ENCODE assay signal across 8 mouse cellular contexts in the genomic region with DNA sequence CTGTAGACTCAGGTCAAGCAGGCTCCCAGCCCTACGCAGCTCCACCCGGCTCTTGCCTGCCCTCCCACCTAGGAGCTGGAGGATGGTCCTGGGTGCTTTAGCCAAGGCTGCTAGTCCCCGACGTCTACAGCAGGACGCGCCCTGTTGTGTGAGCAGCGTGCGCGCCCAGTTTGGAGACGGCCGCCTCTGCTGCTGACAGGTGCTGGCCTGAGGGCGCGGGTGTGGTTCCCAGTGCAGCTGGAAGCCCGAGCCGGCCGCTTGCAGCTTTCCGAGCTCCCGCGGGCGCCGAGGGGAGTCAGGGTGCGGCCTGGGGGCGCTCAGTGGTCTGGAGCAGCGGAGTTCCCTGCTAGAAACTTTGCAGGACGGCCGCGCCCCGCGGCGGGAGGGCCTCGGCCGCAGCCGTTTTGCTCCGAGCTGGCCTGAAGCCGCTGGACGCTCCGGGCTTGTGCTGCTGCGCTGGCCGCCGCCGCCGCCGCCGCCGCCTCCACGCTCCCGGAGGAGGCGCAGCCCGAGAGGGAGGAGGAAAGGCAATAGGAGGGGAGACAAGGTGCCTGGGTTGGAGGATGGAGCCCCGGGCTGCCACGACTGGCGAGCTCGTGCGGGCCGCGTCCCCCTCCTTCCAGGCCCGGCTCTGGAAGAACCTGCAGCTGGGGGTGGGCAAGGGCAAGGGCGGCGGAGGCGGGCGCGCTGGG. TPM values are rescaled to one million over a fixed set of nuclear protein-coding genes. Genes with fewer than 3 reads are reported as not detected.
DNase-seq lines count a peak whose midpoint lies in the region; ATAC-seq lines count a peak whose summit lies in the region.

Mctp1 (plus strand) TSS at position 564 of the 692 bp plus-strand sequence.

- H3K27ac ChIP-seq in hindbrain, embryonic 13.5 days = no peak within 1 kb of the TSS

- peak within 1 kb of the TSS; percentile 82 for H3K9ac ChIP-seq in hindbrain, embryonic 13.5 days

- DNase-seq in WW6 (ENCODE audit: low read depth, low spot score) = peak; percentile 48
- DNase-seq in cerebellum, postnatal 14 days = peak; percentile 71 to 79
- peak; percentile 22 to 25 for DNase-seq in frontal cortex, postnatal 25 days (ENCODE audit: low spot score in 2 of 2)
- peak; percentile 45 to 57 for DNase-seq in layer of hippocampus, postnatal 36 days
- DNase-seq in lung, postnatal 36 days = peak; percentile 42
- peak; percentile 17 for DNase-seq in retina, postnatal 7 days (ENCODE audit: low read depth, low spot score)

- H3K9me3 ChIP-seq in hindbrain, embryonic 13.5 days = no peaks in the 10 kb centered on the region

- under 1% methylated on average over 59 of the region's 62 CpGs for WGBS in hindbrain, embryonic 13.5 days

- peak within 1 kb of the TSS; percentile 97 for H3K4me2 ChIP-seq in hindbrain, embryonic 13.5 days

- peak; percentile 90 for ATAC-seq in hindbrain, embryonic 13.5 days (ENCODE audit: low FRiP score)
- ATAC-seq in erythroid progenitor cell, adult 5-6 weeks (replicated peaks; ENCODE audit: low FRiP score, poor library complexity, severe bottlenecking) = no peak

- peak within 1 kb of the TSS; percentile 78 for H3K4me3 ChIP-seq in hindbrain, embryonic 13.5 days

- peaks cover 12% of the 10 kb centered on the region for H3K4me1 ChIP-seq in hindbrain, embryonic 13.5 days (replicated peaks)

- peaks cover 36% of the 10 kb centered on the region for H3K27me3 ChIP-seq in hindbrain, embryonic 13.5 days

- H3K36me3 ChIP-seq in hindbrain, embryonic 13.5 days = no peaks in the 10 kb centered on the region

RNA-seq across cellular contexts. Expression of gene Mctp1, which starts in this region (rescaled TPM):
- polyA plus RNA-seq in hindbrain, embryonic 13.5 days (2015; fragmentation: Nextera tagmentation; extraction: Ambion mirVana) = 3.0 and 3.5 TPM in 2 replicates
- total RNA-seq in layer of hippocampus, postnatal 36 days (2021) = 10 to 100 TPM; 56.4 to 59.3 TPM
- total RNA-seq in erythroid progenitor cell, adult 5-6 weeks (2015; ENCODE audit: low replicate concordance) = 8.0 and 10.8 TPM in 2 replicates
- 6.8 and 11.0 TPM in 2 replicates for total RNA-seq in erythroid progenitor cell, adult 5-6 weeks (2017; ENCODE audit: low replicate concordance)

Comparison
In these comparisons a context has a peak if more than half of its experiments do, and no peak if none do; other contexts are left out.
1. RNA of gene Mctp1 (total RNA-seq): 56.4 to 59.3 TPM in layer of hippocampus, postnatal 36 days; 6.8 to 11.0 TPM in erythroid progenitor cell, adult 5-6 weeks; every median in the first group is over 4 times any median in the second.
2. DNase-seq: peak in every context shown above with its lines; median percentile 75 in cerebellum, postnatal 14 days; 51 in layer of hippocampus, postnatal 36 days; 48 in WW6; 42 in lung, postnatal 36 days; 24 in frontal cortex, postnatal 25 days; 17 in retina, postnatal 7 days.